Mouse (Mus musculus): ENCODE results near the gene Zhx3. TPM values are rescaled to one million over a fixed set of nuclear protein-coding genes. Genes with fewer than 3 reads are reported as not detected.

The Zhx3 gene
- polyA plus RNA-seq, 1 experiment from 2014 or later: 19.9 TPM

GRCm38 (mm10) chr2:160887284-160887683, 14.5 kb upstream of the Zhx3 start:
- peak overlapping the region; percentile 42; the same call in 1 of the 2 replicates for H3K9ac ChIP-seq (ENCODE audit: low read depth, low read length)
- H3K27me3 ChIP-seq (replicated peaks; ENCODE audit: control insufficient read depth, insufficient read depth, low read length): peaks cover 6% of the 10 kb centered on the region
- no peaks in the 10 kb centered on the region for H3K9me3 ChIP-seq (ENCODE audit: control insufficient read depth, low read length)
- peaks cover 6% of the 10 kb centered on the region for H3K4me1 ChIP-seq (ENCODE audit: control insufficient read depth, insufficient read depth, low read depth, low read length)
- H3K4me2 ChIP-seq (ENCODE audit: low read length): peak overlapping the region; percentile 93
- peak overlapping the region; percentile 49 for H3K4me3 ChIP-seq (ENCODE audit: low read length)
- 4% methylated on average over 11 of the region's 11 CpGs for WGBS
- H3K27ac ChIP-seq (ENCODE audit: low read depth, low read length): no peak overlapping the region
- ATAC-seq: peak; percentile 93
- no peaks in the 10 kb centered on the region for H3K36me3 ChIP-seq (ENCODE audit: control insufficient read depth, insufficient read depth, low read length)

GRCm38 (mm10) chr2:160886221-160886620, 13.4 kb upstream of the Zhx3 start:
- peaks cover 6% of the 10 kb centered on the region for H3K27me3 ChIP-seq (replicated peaks; ENCODE audit: control insufficient read depth, insufficient read depth, low read length)
- no peaks in the 10 kb centered on the region for H3K9me3 ChIP-seq (ENCODE audit: control insufficient read depth, low read length)
- WGBS: 81% methylated on average over 3 of the region's 3 CpGs
- ATAC-seq: no peak
- H3K4me2 ChIP-seq (ENCODE audit: low read length): no peak overlapping the region
- no peak overlapping the region for H3K9ac ChIP-seq (ENCODE audit: low read depth, low read length)
- peaks cover 6% of the 10 kb centered on the region for H3K4me1 ChIP-seq (ENCODE audit: control insufficient read depth, insufficient read depth, low read depth, low read length)
- no peak overlapping the region for H3K4me3 ChIP-seq (ENCODE audit: low read length)
- H3K27ac ChIP-seq (ENCODE audit: low read depth, low read length): no peak overlapping the region
- H3K36me3 ChIP-seq (ENCODE audit: control insufficient read depth, insufficient read depth, low read length): no peaks in the 10 kb centered on the region

- Histone ChIP-seq H3K9me3 (ENCODE audit: control insufficient read depth, low read length) (no peaks in the 10 kb centered on the region), H3K27me3 (replicated peaks; ENCODE audit: control insufficient read depth, insufficient read depth, low read length) (peaks cover 4% of the 10 kb centered on the region), H3K4me1 (ENCODE audit: control insufficient read depth, insufficient read depth, low read depth, low read length) (peaks cover 6% of the 10 kb centered on the region), H3K36me3 (ENCODE audit: control insufficient read depth, insufficient read depth, low read length) (no peaks in the 10 kb centered on the region), H3K4me3 (ENCODE audit: low read length) (no peak overlapping the region), H3K27ac (ENCODE audit: low read depth, low read length) (no peak overlapping the region), H3K4me2 (ENCODE audit: low read length) (no peak overlapping the region), H3K9ac (ENCODE audit: low read depth, low read length) (no peak overlapping the region)
- WGBS: 34% methylated on average over 2 of the region's 2 CpGs
- no peak for ATAC-seq
Measured at GRCm38 (mm10) chr2:160884830-160885229, 12.0 kb upstream of the Zhx3 start.

GRCm38 (mm10) chr2:160883912-160884311, 11.1 kb upstream of the Zhx3 start:
- peaks cover 3% of the 10 kb centered on the region; the same call in 1 of the 2 replicates for H3K27me3 ChIP-seq (replicated peaks; ENCODE audit: control insufficient read depth, insufficient read depth, low read length)
- H3K4me3 ChIP-seq (ENCODE audit: low read length): no peak overlapping the region
- no peak overlapping the region for H3K27ac ChIP-seq (ENCODE audit: low read depth, low read length)
- 72% methylated on average over 4 of the region's 4 CpGs for WGBS
- H3K4me2 ChIP-seq (ENCODE audit: low read length): no peak overlapping the region
- ATAC-seq: no peak
- peaks cover 6% of the 10 kb centered on the region for H3K4me1 ChIP-seq (ENCODE audit: control insufficient read depth, insufficient read depth, low read depth, low read length)
- no peak overlapping the region for H3K9ac ChIP-seq (ENCODE audit: low read depth, low read length)
- H3K9me3 ChIP-seq (ENCODE audit: control insufficient read depth, low read length): no peaks in the 10 kb centered on the region
- H3K36me3 ChIP-seq (ENCODE audit: control insufficient read depth, insufficient read depth, low read length): no peaks in the 10 kb centered on the region

- Histone ChIP-seq H3K27me3 (replicated peaks; ENCODE audit: control insufficient read depth, insufficient read depth, low read length) (no peaks in the 10 kb centered on the region), H3K36me3 (ENCODE audit: control insufficient read depth, insufficient read depth, low read length) (no peaks in the 10 kb centered on the region), H3K4me1 (ENCODE audit: control insufficient read depth, insufficient read depth, low read depth, low read length) (no peaks in the 10 kb centered on the region), H3K4me3 (ENCODE audit: low read length) (no peak overlapping the region), H3K4me2 (ENCODE audit: low read length) (no peak overlapping the region), H3K9ac (ENCODE audit: low read depth, low read length) (no peak overlapping the region), H3K27ac (ENCODE audit: low read depth, low read length) (no peak overlapping the region), H3K9me3 (ENCODE audit: control insufficient read depth, low read length) (no peaks in the 10 kb centered on the region)
- no peak for ATAC-seq
- WGBS: 66% methylated on average over 5 of the region's 5 CpGs
Measured at GRCm38 (mm10) chr2:160882436-160882835, 9.6 kb upstream of the Zhx3 start.

- Histone ChIP-seq H3K9me3 (ENCODE audit: control insufficient read depth, low read length) (no peaks in the 10 kb centered on the region), H3K4me3 (ENCODE audit: low read length) (no peak overlapping the region), H3K4me1 (ENCODE audit: control insufficient read depth, insufficient read depth, low read depth, low read length) (no peaks in the 10 kb centered on the region), H3K9ac (ENCODE audit: low read depth, low read length) (no peak overlapping the region), H3K36me3 (ENCODE audit: control insufficient read depth, insufficient read depth, low read length) (no peaks in the 10 kb centered on the region), H3K4me2 (ENCODE audit: low read length) (no peak overlapping the region), H3K27ac (ENCODE audit: low read depth, low read length) (no peak overlapping the region), H3K27me3 (replicated peaks; ENCODE audit: control insufficient read depth, insufficient read depth, low read length) (no peaks in the 10 kb centered on the region)
- ATAC-seq: no peak
- WGBS: 64% methylated on average over 6 of the region's 6 CpGs
Measured at GRCm38 (mm10) chr2:160881462-160882101, 8.8 kb upstream of the Zhx3 start.

- ATAC-seq: no peak
- no peak within 1 kb of the TSS for H3K4me3 ChIP-seq (ENCODE audit: low read length)
- no peaks in the 10 kb centered on the region for H3K27me3 ChIP-seq (replicated peaks; ENCODE audit: control insufficient read depth, insufficient read depth, low read length)
- H3K27ac ChIP-seq (ENCODE audit: low read depth, low read length): no peak within 1 kb of the TSS
- no peaks in the 10 kb centered on the region for H3K9me3 ChIP-seq (ENCODE audit: control insufficient read depth, low read length)
- H3K36me3 ChIP-seq (ENCODE audit: control insufficient read depth, insufficient read depth, low read length): no peaks in the 10 kb centered on the region
- 61% methylated on average over 13 of the region's 13 CpGs for WGBS
- H3K9ac ChIP-seq (ENCODE audit: low read depth, low read length): no peak within 1 kb of the TSS
- H3K4me1 ChIP-seq (ENCODE audit: control insufficient read depth, insufficient read depth, low read depth, low read length): no peaks in the 10 kb centered on the region
- H3K4me2 ChIP-seq (ENCODE audit: low read length): no peak within 1 kb of the TSS
Measured at GRCm38 (mm10) chr2:160880453-160881195, 7.8 kb upstream of the Zhx3 start, which contains the start of gene Lpin3. Gene Lpin3, plus strand, starts transcription at chr2:160880670.

GRCm38 (mm10) chr2:160876115-160876514, 3.3 kb upstream of the Zhx3 start:
- Histone ChIP-seq H3K27me3 (replicated peaks; ENCODE audit: control insufficient read depth, insufficient read depth, low read length) (no peaks in the 10 kb centered on the region), H3K4me3 (ENCODE audit: low read length) (no peak overlapping the region), H3K4me2 (ENCODE audit: low read length) (no peak overlapping the region), H3K36me3 (ENCODE audit: control insufficient read depth, insufficient read depth, low read length) (no peaks in the 10 kb centered on the region), H3K4me1 (ENCODE audit: control insufficient read depth, insufficient read depth, low read depth, low read length) (peaks cover 8% of the 10 kb centered on the region), H3K9me3 (ENCODE audit: control insufficient read depth, low read length) (no peaks in the 10 kb centered on the region), H3K9ac (ENCODE audit: low read depth, low read length) (no peak overlapping the region), H3K27ac (ENCODE audit: low read depth, low read length) (no peak overlapping the region)
- ATAC-seq: no peak
- WGBS: 82% methylated on average over 4 of the region's 4 CpGs

GRCm38 (mm10) chr2:160874231-160874877, 1.6 kb upstream of the Zhx3 start:
- ATAC-seq: no peak
- Histone ChIP-seq H3K36me3 (ENCODE audit: control insufficient read depth, insufficient read depth, low read length) (no peaks in the 10 kb centered on the region), H3K4me2 (ENCODE audit: low read length) (no peak overlapping the region), H3K27me3 (replicated peaks; ENCODE audit: control insufficient read depth, insufficient read depth, low read length) (no peaks in the 10 kb centered on the region), H3K27ac (ENCODE audit: low read depth, low read length) (no peak overlapping the region), H3K9ac (ENCODE audit: low read depth, low read length) (no peak overlapping the region), H3K4me1 (ENCODE audit: control insufficient read depth, insufficient read depth, low read depth, low read length) (peaks cover 13% of the 10 kb centered on the region), H3K9me3 (ENCODE audit: control insufficient read depth, low read length) (no peaks in the 10 kb centered on the region), H3K4me3 (ENCODE audit: low read length) (no peak overlapping the region)
- 89% methylated on average over 5 of the region's 5 CpGs for WGBS

Measured in hindbrain, embryonic 16.5 days (tissue).